Mouse (Mus musculus): Measurements from ENCODE around the gene Leng1.

The Leng1 gene

GRCm38 (mm10) chr7:3691919-3692318, 26.3 kb upstream of the Leng1 start:
- no peak for DNase-seq

GRCm38 (mm10) chr7:3685400-3686187, 20.0 kb upstream of the Leng1 start:
- DNase-seq, result no peak

- DNase-seq, result no peak
Measured at GRCm38 (mm10) chr7:3684698-3685097, 19.1 kb upstream of the Leng1 start.

- DNase-seq, result no peak
Measured at GRCm38 (mm10) chr7:3683908-3684550, 18.4 kb upstream of the Leng1 start.

- no peak for DNase-seq
Measured at GRCm38 (mm10) chr7:3677342-3677741, 11.7 kb upstream of the Leng1 start, which contains the start of gene Tmc4. TSS of gene Tmc4 (minus strand) at chr7:3677553.

GRCm38 (mm10) chr7:3676371-3676770, 10.7 kb upstream of the Leng1 start:
- DNase-seq, result no peak

GRCm38 (mm10) chr7:3675228-3675548, 9.5 kb upstream of the Leng1 start:
- DNase-seq, result no peak

- DNase-seq, result peak; percentile 85 to 86
Measured at GRCm38 (mm10) chr7:3674507-3675227, 9.0 kb upstream of the Leng1 start.

GRCm38 (mm10) chr7:3666921-3667391, 1.3 kb upstream of the Leng1 start:
- no peak for DNase-seq

- DNase-seq, result no peak
Measured at GRCm38 (mm10) chr7:3664524-3665214, 971 bp downstream of the Leng1 start.

GRCm38 (mm10) chr7:3658578-3658977, 7.1 kb downstream of the Leng1 start:
- DNase-seq, result no peak

GRCm38 (mm10) chr7:3656966-3657365, 8.7 kb downstream of the Leng1 start:
- DNase-seq, result no peak

GRCm38 (mm10) chr7:3646641-3647040, 19.0 kb downstream of the Leng1 start:
- no peak for DNase-seq

- no peak for DNase-seq
Measured at GRCm38 (mm10) chr7:3646188-3646587, 19.5 kb downstream of the Leng1 start.

- no peak for DNase-seq
Measured at GRCm38 (mm10) chr7:3645488-3646025, 20.1 kb downstream of the Leng1 start.

- DNase-seq, result peak; percentile 95 to 96
Measured at GRCm38 (mm10) chr7:3644672-3645487, 20.8 kb downstream of the Leng1 start, which contains the start of gene Cnot3. TSS of gene Cnot3 (plus strand) at chr7:3645268.

- peak in 1 of 2 experiments; percentile 96 for DNase-seq
Measured at GRCm38 (mm10) chr7:3644348-3644671, 21.3 kb downstream of the Leng1 start.

- no peak for DNase-seq
Measured at GRCm38 (mm10) chr7:3643843-3644242, 21.8 kb downstream of the Leng1 start.

GRCm38 (mm10) chr7:3643412-3643811, 22.2 kb downstream of the Leng1 start:
- no peak for DNase-seq

GRCm38 (mm10) chr7:3630478-3630815, 35.2 kb downstream of the Leng1 start:
- no peak for DNase-seq

- peak; percentile 91 to 93 for DNase-seq
Measured at GRCm38 (mm10) chr7:3629543-3630477, 35.8 kb downstream of the Leng1 start, which contains the start of the genes Tfpt and Prpf31. TSS of gene Tfpt (minus strand) at chr7:3629929. TSS of gene Prpf31 (plus strand) at chr7:3629985.

Measured in B cell, adult 2 months (primary cell).